26 mouse cellular contexts compared by ENCODE assay signal in the genomic region with DNA sequence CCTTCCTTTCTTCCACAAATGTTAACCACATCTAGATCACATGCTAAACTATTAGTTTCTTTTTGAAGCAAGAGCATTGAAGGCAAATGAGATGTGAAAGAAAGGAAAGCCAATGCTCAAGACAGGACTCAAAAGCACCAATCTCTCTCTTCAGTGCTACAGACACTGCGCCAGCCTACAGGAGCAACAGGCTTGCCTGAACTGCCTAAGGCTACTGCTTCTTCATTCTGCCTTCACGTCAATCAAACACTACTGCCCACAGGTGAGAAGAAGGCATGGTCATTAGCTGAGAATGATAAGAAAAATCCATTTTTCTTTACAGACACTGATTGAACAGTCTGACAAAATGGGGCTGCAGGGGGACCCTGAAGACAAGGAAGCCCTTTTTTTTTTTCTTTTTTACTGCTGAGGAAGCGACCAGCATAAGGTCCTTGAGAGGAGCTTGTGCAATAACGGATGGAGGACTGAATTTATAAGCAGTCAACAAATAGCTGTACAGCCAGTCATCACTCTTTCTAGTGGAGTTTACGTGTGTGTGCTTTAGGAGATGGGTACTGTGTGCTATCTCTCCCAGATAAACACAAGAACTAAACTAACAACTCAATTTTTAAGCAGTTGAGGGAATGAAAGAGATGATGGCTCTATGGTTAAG. TPM values are rescaled to one million over a fixed set of nuclear protein-coding genes. Genes with fewer than 3 reads are reported as not detected.
DNase-seq lines count a peak whose midpoint lies in the region; ATAC-seq and TF ChIP-seq lines count a peak whose summit lies in the region.
"Had no signal": no experiment of that assay in that cellular context is flagged by ENCODE, and none has a peak within 500 bp of the region (broad histone marks: within the 10 kb centered on the region; RNA-seq: fewer than 3 reads in every experiment).

No protein-coding gene starts in this region.

- H3K9me3 ChIP-seq in neural tube, embryonic 15.5 days (replicated peaks): no peaks in the 10 kb centered on the region
- H3K9me3 ChIP-seq in heart, embryonic 11.5 days (replicated peaks; ENCODE audit: control insufficient read depth, low read length): no peaks in the 10 kb centered on the region
- H3K9me3 ChIP-seq: embryonic facial prominence, embryonic 12.5 days; hindbrain, embryonic 13.5 days; midbrain, embryonic 12.5 days; neural tube, embryonic 13.5 days had no signal

- peaks cover 10% of the 10 kb centered on the region for H3K4me1 ChIP-seq in heart, adult 2 months (ENCODE audit: control insufficient read depth, insufficient read depth, low read length)
- peaks cover 44% of the 10 kb centered on the region for H3K4me1 ChIP-seq in neural tube, embryonic 15.5 days
- H3K4me1 ChIP-seq in heart, embryonic 11.5 days (ENCODE audit: control insufficient read depth, insufficient read depth, low read length): 0 out of 2 replicates have a peak, but pooled peaks cover 8% of the 10 kb centered on the region

- TF ChIP-seq POLR2A in heart, adult 2 months (IDR thresholded peaks at IDR 0.05; ENCODE audit: insufficient read depth, low read depth, low read length): no peak

- ATAC-seq in neural tube, embryonic 15.5 days (ENCODE audit: low FRiP score): no peak
- peak; percentile 56 for ATAC-seq in megakaryocyte progenitor cell, adult 5-6 weeks (replicated peaks; ENCODE audit: poor library complexity)
- no peak for ATAC-seq in erythroid progenitor cell, adult 5-6 weeks (replicated peaks; ENCODE audit: low FRiP score, poor library complexity, severe bottlenecking)
- ATAC-seq in erythroblast, adult 5-6 weeks (replicated peaks; ENCODE audit: low FRiP score, poor library complexity, severe bottlenecking): no peak
- no peak for ATAC-seq in heart, embryonic 11.5 days (replicated peaks; ENCODE audit: insufficient number of reproducible peaks, low FRiP score, low TSS enrichment)
- ATAC-seq: CD4-positive, CD25-positive, alpha-beta regulatory T cell, adult 4 months; forebrain, embryonic 14.5 days; inflammation-experienced regulatory T-cells, adult 6 months had no signal

- H3K27me3 ChIP-seq in heart, adult 2 months (ENCODE audit: control insufficient read depth, insufficient read depth, low read length): no peaks in the 10 kb centered on the region
- H3K27me3 ChIP-seq in neural tube, embryonic 15.5 days (replicated peaks): no peaks in the 10 kb centered on the region
- no peaks in the 10 kb centered on the region for H3K27me3 ChIP-seq in heart, embryonic 11.5 days (ENCODE audit: control insufficient read depth, insufficient read depth, low read length)
- H3K27me3 ChIP-seq: embryonic facial prominence, embryonic 12.5 days; hindbrain, embryonic 13.5 days; midbrain, embryonic 12.5 days; neural tube, embryonic 13.5 days had no signal

- no peak overlapping the region for H3K27ac ChIP-seq in heart, adult 2 months
- H3K27ac ChIP-seq in neural tube, embryonic 15.5 days (replicated peaks): 0 out of 2 replicates have a peak overlapping the region, but pooled peaks have one; percentile 41
- no peak overlapping the region for H3K27ac ChIP-seq in heart, embryonic 11.5 days (ENCODE audit: low read depth, low read length)
- H3K27ac ChIP-seq: embryonic facial prominence, embryonic 12.5 days; gastrocnemius, adult 2 months; hindbrain, embryonic 13.5 days; midbrain, embryonic 12.5 days; neural tube, embryonic 13.5 days had no signal

- H3K79me2 ChIP-seq in heart, adult 2 months (replicated peaks; ENCODE audit: control insufficient read depth, insufficient read depth, low read length): peaks cover 3% of the 10 kb centered on the region; the same call in 1 of the 2 replicates

- 92% methylated on average over 5 of the region's 5 CpGs for WGBS in heart, adult 2 months
- WGBS in neural tube, embryonic 15.5 days: 89% methylated on average over 5 of the region's 5 CpGs
- 85% methylated on average over 5 of the region's 5 CpGs for WGBS in heart, embryonic 11.5 days (ENCODE audit: insufficient replicate concordance)

- no peak for TF ChIP-seq CTCF in heart, adult 2 months (IDR thresholded peaks at IDR 0.05)

- DNase-seq in heart, adult 11 months: peak; percentile 81
- no peak for DNase-seq in heart, adult 2 months
- DNase-seq in neural tube, embryonic 10.5 days (ENCODE audit: extremely low spot score, low spot score): no peak
- DNase-seq: adrenal gland, postnatal 25 days; cerebellum, adult 11 months; cerebellum, postnatal 10 days; gastrocnemius, adult 2 months; heart, adult 18-20 months; heart, postnatal 36 days; kidney, adult 8-10 months; kidney, postnatal 10 days; lung, embryonic 14.5 days; lung, postnatal 4 days; thymus, postnatal 14 days had no signal

- no peak overlapping the region for H3K4me2 ChIP-seq in neural tube, embryonic 15.5 days
- no peak overlapping the region for H3K4me2 ChIP-seq in heart, embryonic 11.5 days
- H3K4me2 ChIP-seq: embryonic facial prominence, embryonic 12.5 days; hindbrain, embryonic 13.5 days; lung, embryonic 14.5 days; midbrain, embryonic 12.5 days; neural tube, embryonic 13.5 days had no signal

- TF ChIP-seq EP300 in heart, adult 2 months (IDR thresholded peaks at IDR 0.05; ENCODE audit: insufficient read depth, low read depth, low read length): no peak

- intact Hi-C loops in heart, adult 2 months (cut with DNase I): no loop called here

- H3K9ac ChIP-seq in heart, adult 2 months (ENCODE audit: low read depth, low read length): no peak overlapping the region
- no peak overlapping the region for H3K9ac ChIP-seq in neural tube, embryonic 15.5 days (replicated peaks)
- no peak overlapping the region for H3K9ac ChIP-seq in heart, embryonic 11.5 days (ENCODE audit: low read depth, low read length)
- H3K9ac ChIP-seq: embryonic facial prominence, embryonic 12.5 days; hindbrain, embryonic 13.5 days; lung, embryonic 14.5 days; midbrain, embryonic 12.5 days; neural tube, embryonic 13.5 days had no signal

- no peaks in the 10 kb centered on the region; the same call in 1 of the 2 replicates for H3K36me3 ChIP-seq in heart, adult 2 months (ENCODE audit: control insufficient read depth, insufficient read depth, low read length)
- H3K36me3 ChIP-seq in neural tube, embryonic 15.5 days: no peaks in the 10 kb centered on the region
- H3K36me3 ChIP-seq in heart, embryonic 11.5 days (ENCODE audit: control insufficient read depth, insufficient read depth, low read length): no peaks in the 10 kb centered on the region
- H3K36me3 ChIP-seq: embryonic facial prominence, embryonic 12.5 days; hindbrain, embryonic 13.5 days; midbrain, embryonic 12.5 days; neural tube, embryonic 13.5 days had no signal

- H3K4me3 ChIP-seq in heart, adult 2 months: no peak overlapping the region
- no peak overlapping the region for H3K4me3 ChIP-seq in neural tube, embryonic 15.5 days (replicated peaks)
- H3K4me3 ChIP-seq in heart, embryonic 11.5 days (ENCODE audit: low read depth, low read length): no peak overlapping the region
- H3K4me3 ChIP-seq: embryonic facial prominence, embryonic 12.5 days; gastrocnemius, adult 2 months; hindbrain, embryonic 13.5 days; midbrain, embryonic 12.5 days; neural tube, embryonic 13.5 days had no signal

RNA-seq across cellular contexts. Expression of a gene that starts 11.6 kb away (rescaled TPM):
- total RNA-seq in heart, adult 2 months (2021): 1 to 10 TPM; 8.5 to 9.8 TPM
- 5.5 and 10.0 TPM in 2 replicates for polyA plus RNA-seq in heart, adult 2 months (2012; rRNA removed)
- polyA plus RNA-seq in neural tube, embryonic 15.5 days (2015; fragmentation: Nextera tagmentation; extraction: Ambion mirVana): 30.8 and 32.1 TPM in 2 replicates
- total RNA-seq in megakaryocyte progenitor cell, adult 5-6 weeks (2015): 45.6 and 48.8 TPM in 2 replicates
- 78.3 and 81.2 TPM in 2 replicates for total RNA-seq in megakaryocyte progenitor cell, adult 5-6 weeks (2017)
- 98.7 and 104 TPM in 2 replicates for total RNA-seq in erythroid progenitor cell, adult 5-6 weeks (2015; ENCODE audit: low replicate concordance)
- total RNA-seq in erythroid progenitor cell, adult 5-6 weeks (2017; ENCODE audit: low replicate concordance): 113 and 121 TPM in 2 replicates
- total RNA-seq in erythroblast, adult 5-6 weeks (2015; ENCODE audit: low replicate concordance): 41.3 and 62.1 TPM in 2 replicates
- 99.4 and 106 TPM in 2 replicates for total RNA-seq in erythroblast, adult 5-6 weeks (2017; ENCODE audit: low replicate concordance)
- polyA plus RNA-seq in heart, embryonic 11.5 days (2014; fragmentation: Nextera tagmentation; extraction: Ambion mirVana): 23.6 and 24.4 TPM in 2 replicates

RNA-seq across cellular contexts. Expression of a gene that starts 38.0 kb away (rescaled TPM):
- total RNA-seq in heart, adult 2 months (2021): 100 to 1,000 TPM; 157 to 180 TPM
- 53.5 and 79.3 TPM in 2 replicates for polyA plus RNA-seq in heart, adult 2 months (2012; rRNA removed)
- 234 and 310 TPM in 2 replicates for polyA plus RNA-seq in neural tube, embryonic 15.5 days (2015; fragmentation: Nextera tagmentation; extraction: Ambion mirVana)
- total RNA-seq in megakaryocyte progenitor cell, adult 5-6 weeks (2015): 550 and 649 TPM in 2 replicates
- 166 and 174 TPM in 2 replicates for total RNA-seq in megakaryocyte progenitor cell, adult 5-6 weeks (2017)
- 98.9 and 165 TPM in 2 replicates for total RNA-seq in erythroid progenitor cell, adult 5-6 weeks (2015; ENCODE audit: low replicate concordance)
- total RNA-seq in erythroid progenitor cell, adult 5-6 weeks (2017; ENCODE audit: low replicate concordance): 37.9 and 53.8 TPM in 2 replicates
- total RNA-seq in erythroblast, adult 5-6 weeks (2015; ENCODE audit: low replicate concordance): 102 and 125 TPM in 2 replicates
- total RNA-seq in erythroblast, adult 5-6 weeks (2017; ENCODE audit: low replicate concordance): 23.7 and 43.2 TPM in 2 replicates
- polyA plus RNA-seq in heart, embryonic 11.5 days (2014; fragmentation: Nextera tagmentation; extraction: Ambion mirVana): 614 and 628 TPM in 2 replicates
